Mouse (Mus musculus) stomach, embryonic 14.5 days (tissue): ENCODE measurements at regions not wholly inside any gene's neighbourhood (a gene's known extent, or its start where the extent isn't known, plus 50 kb on each side); places are given as distances from the start of the nearest gene placed in this dataset.
A peak's percentile ranks its signal among the peaks of the same experiment; 100 is the strongest.

Source experiments
- ATAC-seq: fragments of 200-750 bp; cut with Nextera tagmentation; 2 replicates; pipeline ENCODE4 v1.8.0; 2017; ENCODE audit warnings: low read depth, moderate TSS enrichment; ENCODE audit not compliant: insufficient number of reproducible peaks, insufficient read depth, low FRiP score
- H3K27ac ChIP-seq: fragments of 300-500 bp; sonication (generic); 2 replicates; pipeline ENCODE4 v1.5.1; 2014; ENCODE audit warnings: mild to moderate bottlenecking, low read length, moderate library complexity, mixed read lengths
- H3K27me3 ChIP-seq: fragments of 300-500 bp; sonication (generic); 2 replicates; pipeline ENCODE4 v1.6.1; 2014; ENCODE audit warnings: low read length, control low read depth, mixed read lengths; ENCODE audit not compliant: control insufficient read depth, insufficient read depth
- H3K36me3 ChIP-seq: fragments of 300-500 bp; sonication (generic); 2 replicates; pipeline ENCODE4 v1.6.1; 2014; ENCODE audit warnings: mild to moderate bottlenecking, control low read depth, low read length, moderate library complexity, mixed read lengths; ENCODE audit not compliant: control insufficient read depth, insufficient read depth
- H3K4me1 ChIP-seq: fragments of 300-500 bp; sonication (generic); 2 replicates; pipeline ENCODE4 v1.6.1; 2014; ENCODE audit warnings: low read length, control low read depth, mixed read lengths; ENCODE audit not compliant: control insufficient read depth, insufficient read depth
- H3K4me2 ChIP-seq: fragments of 300-500 bp; sonication (generic); replicated peaks from 2 replicates; pipeline ENCODE4 v1.6.1; 2014; ENCODE audit warnings: low read depth, low read length, control low read depth
- H3K4me3 ChIP-seq: fragments of 300-500 bp; sonication (generic); 2 replicates; pipeline ENCODE4 v1.5.1; 2014; ENCODE audit warnings: low read depth, low read length, control low read depth
- H3K9ac ChIP-seq: fragments of 300-500 bp; sonication (generic); replicated peaks from 2 replicates; pipeline ENCODE4 v1.6.1; 2014; ENCODE audit warnings: low read depth, mild to moderate bottlenecking, control low read depth, low read length, moderate library complexity, mixed read lengths
- H3K9me3 ChIP-seq: fragments of 300-500 bp; sonication (generic); 2 replicates; pipeline ENCODE4 v1.6.1; 2016; ENCODE audit warnings: low read depth, low read length, control low read depth; ENCODE audit not compliant: control insufficient read depth
- WGBS: fragments of 180-500 bp; shearing (Covaris S2); extraction: QIAGEN DNeasy Blood & Tissue Kit; methylation state at CpG from one replicate; pipeline ENCODE4 v1.1.7; 2014; 5-methylcytosine and 5-hydroxymethylcytosine counted together

- ATAC-seq: no peak
- no peaks in the 10 kb centered on the region for H3K27me3 ChIP-seq
- 97% methylated on average over 1 of the region's 1 CpGs for WGBS
These were observed 270.0 kb upstream of the Col3a1 start for GRCm38 (mm10) chr1:45041328-45041727.

GRCm38 (mm10) chr1:45041815-45042214 lies 269.5 kb upstream of the Col3a1 start:
- Histone ChIP-seq H3K9ac (no peak overlapping the region), H3K4me3 (no peak overlapping the region), H3K4me2 (no peak overlapping the region), H3K4me1 (no peaks in the 10 kb centered on the region), H3K9me3 (no peaks in the 10 kb centered on the region), H3K36me3 (no peaks in the 10 kb centered on the region), H3K27ac (no peak overlapping the region; the same call in 1 of the 2 replicates), H3K27me3 (no peaks in the 10 kb centered on the region)
- ATAC-seq: no peak

More at GRCm38 (mm10) chr1:45041328-45041727, 270.0 kb upstream of the Col3a1 start:
- Histone ChIP-seq H3K9ac (no peak overlapping the region), H3K9me3 (no peaks in the 10 kb centered on the region), H3K27ac (no peak overlapping the region), H3K36me3 (no peaks in the 10 kb centered on the region), H3K4me2 (no peak overlapping the region), H3K4me1 (no peaks in the 10 kb centered on the region), H3K4me3 (no peak overlapping the region)

- Histone ChIP-seq H3K4me3 (no peak overlapping the region), H3K4me2 (no peak overlapping the region), H3K9me3 (no peaks in the 10 kb centered on the region), H3K9ac (no peak overlapping the region), H3K36me3 (no peaks in the 10 kb centered on the region), H3K27me3 (no peaks in the 10 kb centered on the region), H3K4me1 (no peaks in the 10 kb centered on the region), H3K27ac (peak overlapping the region; percentile 74)
- ATAC-seq: peak; percentile 86; the same call in 1 of the 2 replicates
These were observed 268.0 kb upstream of the Col3a1 start for GRCm38 (mm10) chr1:45043245-45043926.

GRCm38 (mm10) chr1:45090841-45091535 lies 220.3 kb upstream of the Col3a1 start:
- no peak; the same call in 1 of the 2 replicates for ATAC-seq
- Histone ChIP-seq H3K4me1 (no peaks in the 10 kb centered on the region), H3K9me3 (no peaks in the 10 kb centered on the region), H3K27me3 (no peaks in the 10 kb centered on the region), H3K36me3 (no peaks in the 10 kb centered on the region), H3K4me3 (no peak overlapping the region), H3K4me2 (no peak overlapping the region), H3K9ac (no peak overlapping the region), H3K27ac (no peak overlapping the region)
- 71% methylated on average over 10 of the region's 10 CpGs for WGBS

GRCm38 (mm10) chr1:45100966-45101365 lies 210.4 kb upstream of the Col3a1 start:
- ATAC-seq: no peak
- no peak overlapping the region for H3K4me2 ChIP-seq
- no peaks in the 10 kb centered on the region for H3K9me3 ChIP-seq
- H3K36me3 ChIP-seq: no peaks in the 10 kb centered on the region
- H3K4me3 ChIP-seq: no peak overlapping the region
- H3K27me3 ChIP-seq: no peaks in the 10 kb centered on the region
- H3K27ac ChIP-seq: no peak overlapping the region
- no peak overlapping the region for H3K9ac ChIP-seq
- H3K4me1 ChIP-seq: no peaks in the 10 kb centered on the region

- Histone ChIP-seq H3K4me1 (no peaks in the 10 kb centered on the region), H3K4me3 (no peak overlapping the region), H3K9ac (no peak overlapping the region), H3K9me3 (no peaks in the 10 kb centered on the region), H3K27ac (no peak overlapping the region; the same call in 1 of the 2 replicates), H3K36me3 (no peaks in the 10 kb centered on the region), H3K4me2 (no peak overlapping the region), H3K27me3 (no peaks in the 10 kb centered on the region)
- no peak for ATAC-seq
- WGBS: 57% methylated on average over 1 of the region's 1 CpGs
These were observed 194.8 kb upstream of the Col3a1 start for GRCm38 (mm10) chr1:45116409-45117144.

- no peak overlapping the region for H3K9ac ChIP-seq
- H3K4me2 ChIP-seq: no peak overlapping the region
- no peaks in the 10 kb centered on the region for H3K36me3 ChIP-seq
- H3K4me3 ChIP-seq: no peak overlapping the region
- H3K9me3 ChIP-seq: no peaks in the 10 kb centered on the region
- no peaks in the 10 kb centered on the region for H3K27me3 ChIP-seq
- 21% methylated on average over 6 of the region's 7 CpGs for WGBS
- H3K4me1 ChIP-seq: no peaks in the 10 kb centered on the region
- no peak overlapping the region for H3K27ac ChIP-seq
- 0 out of 2 replicates have a peak, but pooled peaks have one; percentile 46 for ATAC-seq
These were observed 176.1 kb upstream of the Col3a1 start for GRCm38 (mm10) chr1:45135152-45135714.

GRCm38 (mm10) chr1:45147019-45147418 lies 164.3 kb upstream of the Col3a1 start:
- H3K9ac ChIP-seq: no peak overlapping the region
- ATAC-seq: no peak
- no peaks in the 10 kb centered on the region for H3K27me3 ChIP-seq
- 60% methylated on average over 2 of the region's 2 CpGs for WGBS
- no peak overlapping the region for H3K27ac ChIP-seq
- no peak overlapping the region for H3K4me3 ChIP-seq
- no peaks in the 10 kb centered on the region for H3K4me1 ChIP-seq
- no peaks in the 10 kb centered on the region for H3K36me3 ChIP-seq
- H3K9me3 ChIP-seq: no peaks in the 10 kb centered on the region
- H3K4me2 ChIP-seq: no peak overlapping the region
